Comparison of ENCODE assay signal across 17 mouse cellular contexts in genomic region chr1:59178401-59178800, GRCm38 (mm10).
"Had no signal": no experiment of that assay in that cellular context is flagged by ENCODE, and none has a peak within 500 bp of the region (broad histone marks: within the 10 kb centered on the region; RNA-seq: fewer than 3 reads in every experiment).

No protein-coding gene starts in this region.

- DNase-seq: liver, postnatal 0 days; lung, adult 2 months; lung, postnatal 14 days; lung, postnatal 36 days; right cerebral cortex, postnatal 14 days; spleen, adult 18-20 months; thymus, adult 18-20 months; thymus, postnatal 14 days; thymus, postnatal 36 days had no signal

- H3K27ac ChIP-seq: liver, embryonic 15.5 days; lung, embryonic 15.5 days; macrophage; midbrain, embryonic 13.5 days; midbrain, embryonic 15.5 days; neural tube, embryonic 12.5 days had no signal

- H3K27me3 ChIP-seq: liver, embryonic 15.5 days; lung, embryonic 15.5 days; megakaryocyte, embryonic 14.5 days; midbrain, embryonic 13.5 days; midbrain, embryonic 15.5 days; neural tube, embryonic 12.5 days had no signal

- H3K9ac ChIP-seq: liver, embryonic 15.5 days; liver, postnatal 0 days; lung, embryonic 15.5 days; midbrain, embryonic 13.5 days; midbrain, embryonic 15.5 days; neural tube, embryonic 12.5 days had no signal

- ATAC-seq: liver, postnatal 0 days; lung, postnatal 0 days; midbrain, embryonic 13.5 days; midbrain, embryonic 15.5 days had no signal

- H3K4me3 ChIP-seq: liver, embryonic 15.5 days; lung, embryonic 15.5 days; megakaryocyte, embryonic 14.5 days; midbrain, embryonic 13.5 days; midbrain, embryonic 15.5 days; neural tube, embryonic 12.5 days had no signal

- H3K4me1 ChIP-seq: lung, embryonic 15.5 days; midbrain, embryonic 13.5 days; midbrain, embryonic 15.5 days; neural tube, embryonic 12.5 days had no signal
